Mouse (Mus musculus): ENCODE measurements around the gene Ppm1j. TPM values are rescaled to one million over a fixed set of nuclear protein-coding genes. Genes with fewer than 3 reads are reported as not detected.

Gene Ppm1j
- total and polyA plus RNA-seq, 3 experiments: 0.54 to 2.7 TPM; not detected in 1

DNA sequence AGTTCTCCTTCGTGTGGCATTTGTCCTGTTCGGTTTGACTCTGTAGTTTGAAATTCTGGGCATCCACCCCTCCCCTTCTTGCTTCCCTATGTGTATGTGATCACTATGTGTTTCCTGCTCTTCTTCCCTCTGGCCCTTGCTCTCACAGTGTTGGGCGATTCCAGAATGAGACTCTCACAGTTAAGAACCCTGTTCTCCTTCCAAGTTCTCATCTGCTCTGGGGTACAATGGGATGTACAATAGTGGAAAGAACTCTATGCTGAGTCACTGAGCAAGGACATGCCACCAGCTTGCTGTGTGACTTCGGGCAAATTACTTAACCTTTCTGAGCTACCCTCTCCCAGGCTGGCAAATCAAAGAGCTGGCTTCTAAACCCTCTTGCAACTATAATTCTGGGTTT, 13.1 kb upstream of the Ppm1j start:
- Histone ChIP-seq H3K4me1 (ENCODE audit: control insufficient read depth in 1 of 2, insufficient read depth in 2 of 2, low read length in 2 of 2) (peaks cover 3% of the 10 kb centered on the region in 2 experiments; a peak in 3 of 4 replicates), H3K27me3 (ENCODE audit: control insufficient read depth in 1 of 2, insufficient read depth in 2 of 2, low read length in 2 of 2) (no peaks in the 10 kb centered on the region), H3K9ac (ENCODE audit: control insufficient read depth, low read depth, low read length, poor library complexity, severe bottlenecking) (no peak overlapping the region), H3K9me3 (replicated peaks; ENCODE audit: insufficient read depth, low read length) (no peaks in the 10 kb centered on the region), H3K4me3 (ENCODE audit: control insufficient read depth in 1 of 2, insufficient read depth in 1 of 2, low read depth in 2 of 2, low read length in 2 of 2) (no peak overlapping the region), H3K27ac (ENCODE audit: control insufficient read depth, low read depth, low read length) (no peak overlapping the region), H3K79me2 (ENCODE audit: control insufficient read depth, insufficient read depth, low read length, poor library complexity) (no peaks in the 10 kb centered on the region), H3K36me3 (ENCODE audit: control insufficient read depth in 1 of 2, insufficient read depth in 2 of 2, low read length in 2 of 2) (no peaks in the 10 kb centered on the region)
- no peak for TF ChIP-seq MAZ (IDR thresholded peaks at IDR 0.05; ENCODE audit: low read depth, low read length)
- no peak for TF ChIP-seq MAFK (IDR thresholded peaks at IDR 0.05; ENCODE audit: borderline replicate concordance, low read depth, low read length)
- TF ChIP-seq USF2 (IDR thresholded peaks at IDR 0.05; ENCODE audit: borderline replicate concordance in 1 of 2, insufficient read depth in 1 of 2, low read depth in 1 of 2, low read length in 2 of 2): no peak
- no peak for TF ChIP-seq TCF12 (IDR thresholded peaks at IDR 0.05; ENCODE audit: low read depth, low read length)
- TF ChIP-seq ELF1 (IDR thresholded peaks at IDR 0.05; ENCODE audit: low read depth, low read length): no peak
- DNase-seq (ENCODE audit: low read depth, low spot score): no peak

DNA sequence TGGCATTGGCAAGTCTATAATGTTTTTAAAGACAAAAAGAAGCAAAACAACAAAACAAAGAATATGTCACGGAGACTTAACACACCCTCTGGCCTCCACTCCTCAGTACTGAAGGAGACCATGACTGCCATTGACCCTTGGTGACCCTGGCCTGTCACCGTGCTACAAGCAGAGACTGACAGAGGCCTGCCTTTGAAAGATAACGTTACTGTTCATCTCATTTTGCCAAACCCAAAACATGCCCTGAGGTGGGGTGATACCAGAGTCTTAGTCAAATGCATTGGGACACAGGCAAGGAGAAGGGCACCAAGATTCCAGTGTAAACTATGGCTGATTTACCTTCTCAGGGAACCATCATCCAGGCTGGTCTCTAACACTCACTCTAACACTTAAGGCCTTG, 11.7 kb upstream of the Ppm1j start:
- Histone ChIP-seq H3K4me3 (ENCODE audit: control insufficient read depth in 1 of 2, insufficient read depth in 1 of 2, low read depth in 2 of 2, low read length in 2 of 2) (no peak overlapping the region), H3K9me3 (replicated peaks; ENCODE audit: insufficient read depth, low read length) (no peaks in the 10 kb centered on the region), H3K4me1 (ENCODE audit: control insufficient read depth in 1 of 2, insufficient read depth in 2 of 2, low read length in 2 of 2) (peaks cover 3% of the 10 kb centered on the region in 2 experiments; a peak in 3 of 4 replicates), H3K27me3 (ENCODE audit: control insufficient read depth in 1 of 2, insufficient read depth in 2 of 2, low read length in 2 of 2) (no peaks in the 10 kb centered on the region), H3K9ac (ENCODE audit: control insufficient read depth, low read depth, low read length, poor library complexity, severe bottlenecking) (no peak overlapping the region), H3K27ac (ENCODE audit: control insufficient read depth, low read depth, low read length) (no peak overlapping the region), H3K36me3 (ENCODE audit: control insufficient read depth in 1 of 2, insufficient read depth in 2 of 2, low read length in 2 of 2) (no peaks in the 10 kb centered on the region), H3K79me2 (ENCODE audit: control insufficient read depth, insufficient read depth, low read length, poor library complexity) (no peaks in the 10 kb centered on the region)
- TF ChIP-seq SMC3 (IDR thresholded peaks at IDR 0.05; ENCODE audit: low read depth, low read length) (no peak), KAT2A (conservative IDR thresholded peaks at IDR 0.05; ENCODE audit: low read depth, low read length) (no peak), MYB (IDR thresholded peaks at IDR 0.05; ENCODE audit: low read depth, low read length) (no peak), GABPA (IDR thresholded peaks at IDR 0.05; ENCODE audit: low read depth, low read length) (no peak), ZKSCAN1 (IDR thresholded peaks at IDR 0.05; ENCODE audit: low read depth, low read length) (no peak), MAX (IDR thresholded peaks at IDR 0.05; ENCODE audit: low read length) (no peak), POLR2A (IDR thresholded peaks at IDR 0.05; ENCODE audit: control insufficient read depth in 1 of 2, insufficient read depth in 1 of 2, low read depth in 1 of 2, low read length in 2 of 2, poor library complexity in 1 of 2) (no peak), MAFK (IDR thresholded peaks at IDR 0.05; ENCODE audit: borderline replicate concordance, low read depth, low read length) (no peak), ELF1 (IDR thresholded peaks at IDR 0.05; ENCODE audit: low read depth, low read length) (no peak), TCF12 (IDR thresholded peaks at IDR 0.05; ENCODE audit: low read depth, low read length) (0 out of 2 replicates have a peak, but pooled peaks have one; percentile 24), ETS1 (IDR thresholded peaks at IDR 0.05; ENCODE audit: low read depth, low read length) (no peak), RCOR1 (IDR thresholded peaks at IDR 0.05; ENCODE audit: low read depth, low read length) (no peak), TAL1 (IDR thresholded peaks at IDR 0.05; ENCODE audit: low read length) (peak; percentile 32; the same call in 1 of the 2 replicates), RAD21 (IDR thresholded peaks at IDR 0.05; ENCODE audit: low read depth, low read length) (no peak), TBP (IDR thresholded peaks at IDR 0.05; ENCODE audit: low read depth, low read length) (no peak), E2F4 (IDR thresholded peaks at IDR 0.05; ENCODE audit: borderline replicate concordance, low read depth, low read length) (no peak), ZC3H11A (IDR thresholded peaks at IDR 0.05; ENCODE audit: low read depth, low read length) (no peak), NELFE (IDR thresholded peaks at IDR 0.05; ENCODE audit: low read depth, low read length) (no peak), EP300 (IDR thresholded peaks at IDR 0.05; ENCODE audit: low read depth in 1 of 2, low read length in 2 of 2) (peak in 1 of 2 experiments; percentile 30; a peak in 1 of 4 replicates)
- no peak for DNase-seq (ENCODE audit: low read depth, low spot score)

Measured in MEL (cell line).